Mouse (Mus musculus) thymus, adult 2 months (tissue): Measurements from ENCODE around the gene Pheta2. TPM values are rescaled to one million over a fixed set of nuclear protein-coding genes. Genes with fewer than 3 reads are reported as not detected.
"Not testable (repeated sequence)": the region's sequence is repeated elsewhere in the genome, so short reads cannot be mapped to it uniquely, and the experiment has no call there.

ENCODE experiments used
- DNase-seq: peaks from one replicate; pipeline ENCODE4 v3.0.0; 2021
- H3K27ac ChIP-seq: fragments of 200-500 bp; 2 replicates; pipeline ENCODE4 v1.5.1; 2012; ENCODE audit warnings: low read length, control low read depth; ENCODE audit not compliant: control insufficient read depth, insufficient read depth
- H3K27me3 ChIP-seq: fragments of 200-500 bp; 2 replicates; pipeline ENCODE4 v1.6.1; 2012; ENCODE audit warnings: mild to moderate bottlenecking, low read length, moderate library complexity, mixed read lengths; ENCODE audit not compliant: control insufficient read depth, insufficient read depth
- H3K36me3 ChIP-seq: fragments of 200-500 bp; 2 replicates; pipeline ENCODE4 v1.6.1; 2012; ENCODE audit warnings: mild to moderate bottlenecking, low read length, moderate library complexity; ENCODE audit not compliant: control insufficient read depth, insufficient read depth
- H3K4me1 ChIP-seq: fragments of 200-500 bp; replicated peaks from 2 replicates; pipeline ENCODE4 v1.6.1; 2012; ENCODE audit warnings: low read length; ENCODE audit not compliant: control insufficient read depth, insufficient read depth
- H3K4me3 ChIP-seq: fragments of 200-500 bp; 2 replicates; pipeline ENCODE4 v1.5.1; 2012; ENCODE audit warnings: mild to moderate bottlenecking, low read length, control low read depth, moderate library complexity; ENCODE audit not compliant: control insufficient read depth, insufficient read depth
- CTCF ChIP-seq: fragments of 200-500 bp; IDR thresholded peaks from 2 replicates; pipeline ENCODE4 v1.5.1; 2012; ENCODE audit warnings: mild to moderate bottlenecking, control low read depth, low read length, moderate library complexity, borderline replicate concordance; ENCODE audit not compliant: control insufficient read depth, poor library complexity, insufficient read depth; ENCODE audit errors: extremely low read depth
- POLR2A ChIP-seq: fragments of 200-500 bp; IDR thresholded peaks from 2 replicates; pipeline ENCODE4 v1.6.1; 2012; ENCODE audit warnings: mild to moderate bottlenecking, low read length, control low read depth, moderate library complexity; ENCODE audit not compliant: control insufficient read depth, poor library complexity, insufficient read depth; ENCODE audit errors: extremely low read depth
- whole genome bisulfite sequencing: fragments of 180-500 bp; shearing (Covaris S2); methylation state at CpG from one replicate; pipeline ENCODE4 v1.1.7; 2018; 5-methylcytosine and 5-hydroxymethylcytosine counted together
- polyA plus RNA-seq: library from polyadenylated mRNA; depleted of rRNA; stranded (reverse); fragments of >200 nt; gene quantifications from 2 replicates; pipeline ENCODE4 v1.2.3, GENCODE M21; 2012; rRNA removed

Gene Pheta2
- polyA plus RNA-seq, 1 experiment, result 1.7 TPM

DNA sequence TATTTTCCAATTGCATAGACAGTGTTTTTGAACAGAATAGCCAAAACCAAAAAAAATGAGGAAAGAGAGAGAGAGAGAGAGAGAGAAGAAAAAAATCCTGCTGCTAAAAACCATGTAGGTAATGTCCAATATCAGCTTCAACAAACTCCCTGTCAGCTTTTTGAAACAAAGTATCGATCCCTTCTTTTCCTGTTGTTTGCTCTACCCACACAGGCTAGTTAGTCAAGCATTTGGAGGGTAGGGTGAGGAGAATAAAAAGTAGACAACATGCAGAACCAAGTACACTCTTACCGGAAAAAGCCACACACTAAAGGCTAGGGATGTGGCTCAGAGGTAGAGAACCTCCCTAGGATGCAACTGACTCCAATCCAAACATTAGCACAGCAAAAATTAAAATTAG, 47.0 kb downstream of the Pheta2 start:
- H3K36me3 ChIP-seq, result no peaks in the 10 kb centered on the region
- 96% methylated on average over 2 of the region's 2 CpGs for WGBS
- DNase-seq, result no peak
- TF ChIP-seq CTCF (no peak), POLR2A (no peak)
- H3K4me1 ChIP-seq, result no peaks in the 10 kb centered on the region
- H3K27me3 ChIP-seq, result no peaks in the 10 kb centered on the region
- H3K27ac ChIP-seq, result no peak overlapping the region
- no peak overlapping the region for H3K4me3 ChIP-seq

DNA sequence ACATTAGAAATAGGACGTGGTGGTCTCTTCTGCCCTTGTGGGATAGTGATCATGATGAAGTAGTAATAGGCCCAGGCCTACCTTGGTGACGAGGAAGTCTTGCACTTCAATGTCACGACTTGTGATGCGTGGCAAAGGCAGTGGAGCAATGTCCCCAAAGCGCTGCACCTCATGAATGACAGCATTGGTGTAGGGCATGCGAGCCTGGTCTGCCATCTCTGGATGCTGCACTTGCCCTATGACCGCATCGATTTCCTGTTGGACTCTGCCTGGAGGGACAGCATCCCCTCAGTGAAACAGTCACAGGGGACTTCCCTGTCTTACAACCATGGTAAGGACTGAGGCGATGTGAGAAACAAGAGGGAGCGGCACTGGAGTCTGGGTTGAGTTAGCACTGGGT, 51.2 kb downstream of the Pheta2 start:
- not testable (repeated sequence) for H3K36me3 ChIP-seq, H3K4me1 ChIP-seq, H3K27ac ChIP-seq, DNase-seq, H3K4me3 ChIP-seq, H3K27me3 ChIP-seq
- WGBS, result 95% methylated on average over 10 of the region's 10 CpGs

DNA sequence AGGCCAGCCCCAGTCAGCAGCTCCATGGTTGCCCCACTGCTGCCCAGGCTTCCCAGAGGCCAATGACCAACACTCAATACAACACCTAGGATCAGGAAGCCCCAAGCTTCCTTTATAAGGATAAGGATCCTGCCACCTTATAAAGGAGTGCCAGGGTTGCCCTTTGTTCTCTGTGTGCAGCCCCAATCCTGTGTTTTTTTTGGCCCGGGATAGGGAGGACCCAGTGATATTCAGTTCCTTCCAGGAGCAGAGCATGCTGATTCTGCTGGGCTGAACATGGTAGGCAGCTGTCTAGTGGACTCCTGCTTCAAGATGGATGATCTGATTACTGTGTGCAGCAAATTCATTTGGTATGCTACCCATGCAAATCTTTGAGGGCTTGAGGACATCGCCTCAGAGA, 55.2 kb downstream of the Pheta2 start, which contains the start of gene Cyp2d11:
Gene Cyp2d11, minus strand, starts transcription at position 101 of the 400 bp plus-strand sequence.
- not testable (repeated sequence) for H3K27me3 ChIP-seq, H3K36me3 ChIP-seq, DNase-seq, H3K4me3 ChIP-seq, H3K4me1 ChIP-seq, H3K27ac ChIP-seq
- 91% methylated on average over 2 of the region's 2 CpGs for WGBS

Other genes with a start within 250 kb of the Pheta2 start
- gene Ccdc134, start 211.0 kb upstream of the Pheta2 start, polyA plus RNA-seq, result 33.1 and 39.4 TPM in 2 replicates
- gene Srebf2, start 191.8 kb upstream of the Pheta2 start, polyA plus RNA-seq, result 410 and 478 TPM in 2 replicates
- gene Shisa8, start 126.1 kb upstream of the Pheta2 start, polyA plus RNA-seq, result 0.93 and 1.1 TPM in 2 replicates
- 4.3 and 7.0 TPM in 2 replicates for gene Tnfrsf13c, start 114.6 kb upstream of the Pheta2 start, polyA plus RNA-seq
- gene Cenpm, start 94.2 kb upstream of the Pheta2 start, polyA plus RNA-seq, result 44.8 and 68.0 TPM in 2 replicates
- 0.08 and 0.24 TPM in 2 replicates for gene 1500009C09Rik, start 86.5 kb upstream of the Pheta2 start, polyA plus RNA-seq
- 3.4 and 4.6 TPM in 2 replicates for gene Sept3, start 64.0 kb upstream of the Pheta2 start, polyA plus RNA-seq
- 0.11 and 0.14 TPM in 2 replicates for gene Wbp2nl, start 40.0 kb upstream of the Pheta2 start, polyA plus RNA-seq
- 118 and 150 TPM in 2 replicates for gene Naga, start within 50 bp of the Pheta2 start, polyA plus RNA-seq
- gene Smdt1, start within 50 bp of the Pheta2 start, polyA plus RNA-seq, result 218 and 230 TPM in 2 replicates
- 227 and 278 TPM in 2 replicates for gene Ndufa6, start 15.4 kb downstream of the Pheta2 start, polyA plus RNA-seq
- 12.6 and 15.7 TPM in 2 replicates for gene Cyp2d22, start 41.3 kb downstream of the Pheta2 start, polyA plus RNA-seq
- not detected in 2 replicates for gene Cyp2d11, start 55.1 kb downstream of the Pheta2 start, polyA plus RNA-seq
- 0.28 and 2.5 TPM in 2 replicates for gene Cyp2d10, start 68.3 kb downstream of the Pheta2 start, polyA plus RNA-seq
- gene Cyp2d9, start 94.5 kb downstream of the Pheta2 start, polyA plus RNA-seq, result 0.22 and 0.23 TPM in 2 replicates
- 0.27 and 0.39 TPM in 2 replicates for gene Cyp2d12, start 216.1 kb downstream of the Pheta2 start, polyA plus RNA-seq